Mouse (Mus musculus): ENCODE data around the gene Matn4.

DNA sequence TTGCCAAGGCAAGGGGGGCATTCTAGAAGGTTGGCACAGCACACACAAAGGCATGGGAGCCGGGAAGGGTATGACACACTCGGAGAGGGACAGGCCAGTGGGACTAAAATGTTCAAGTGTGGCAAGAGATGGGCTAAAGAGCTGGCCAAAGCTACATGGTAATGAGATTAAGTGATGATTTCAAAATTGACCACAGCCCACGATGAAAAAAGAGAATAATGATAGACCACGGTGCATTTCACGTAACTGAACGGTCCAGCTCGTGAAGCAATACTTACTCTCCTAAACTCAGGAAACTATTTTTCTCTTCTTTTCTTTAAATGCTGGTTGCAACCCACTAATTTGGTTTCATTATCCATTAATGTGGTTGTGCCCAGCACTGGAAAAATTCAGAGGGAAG, 8.9 kb downstream of the Matn4 start:
- no peak for TF ChIP-seq CTCF (IDR thresholded peaks at IDR 0.05; ENCODE audit: insufficient read depth, low read length)
- TF ChIP-seq POLR2A (IDR thresholded peaks at IDR 0.05; ENCODE audit: borderline replicate concordance, extremely low read depth, low read depth, low read length): no peak
